In the genomic region with DNA sequence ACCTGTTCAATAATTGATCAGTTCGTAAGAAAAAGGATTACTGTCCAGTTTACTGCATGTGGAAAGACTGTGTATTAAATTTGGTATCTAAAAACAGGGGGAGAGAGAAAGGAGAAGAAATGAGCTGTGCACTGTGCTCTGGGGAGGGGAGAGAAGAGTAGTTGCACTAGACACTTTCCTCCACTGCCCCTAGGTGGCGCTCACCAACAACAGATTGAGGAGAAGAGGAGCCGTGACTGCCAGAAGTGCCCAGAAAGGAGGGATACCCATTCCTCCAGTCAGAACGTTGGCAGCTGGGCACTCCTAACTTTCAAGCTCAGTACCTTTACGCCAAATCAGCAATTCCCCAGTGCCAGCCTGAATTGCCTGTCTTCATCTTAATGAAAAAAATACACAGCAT, we compare ENCODE assay signal across 9 mouse cellular contexts.
A peak's percentile ranks its signal among the peaks of the same experiment; 100 is the strongest.
DNase-seq lines count a peak whose midpoint lies in the region; ATAC-seq and TF ChIP-seq lines count a peak whose summit lies in the region.
"Had no signal": no experiment of that assay in that cellular context is flagged by ENCODE, and none has a peak within 500 bp of the region (broad histone marks: within the 10 kb centered on the region; RNA-seq: fewer than 3 reads in every experiment).

No protein-coding gene starts in this region.

- no peaks in the 10 kb centered on the region for H3K27me3 ChIP-seq in forebrain, embryonic 15.5 days
- no peaks in the 10 kb centered on the region for H3K27me3 ChIP-seq in hindbrain, postnatal 0 days (ENCODE audit: insufficient read depth, low read length)
- H3K27me3 ChIP-seq: limb, embryonic 12.5 days had no signal

- WGBS in forebrain, embryonic 15.5 days: 5% methylated on average over 5 of the region's 5 CpGs
- WGBS in hindbrain, postnatal 0 days: 9% methylated on average over 5 of the region's 5 CpGs

- no peak overlapping the region for H3K4me2 ChIP-seq in forebrain, embryonic 15.5 days (replicated peaks)
- no peak overlapping the region for H3K4me2 ChIP-seq in hindbrain, postnatal 0 days (ENCODE audit: low read depth, low read length)
- H3K4me2 ChIP-seq: limb, embryonic 12.5 days had no signal

- H3K9me3 ChIP-seq in forebrain, embryonic 15.5 days: no peaks in the 10 kb centered on the region
- no peaks in the 10 kb centered on the region for H3K9me3 ChIP-seq in hindbrain, postnatal 0 days (ENCODE audit: low read length)
- H3K9me3 ChIP-seq: limb, embryonic 12.5 days had no signal

- H3K4me1 ChIP-seq in forebrain, embryonic 15.5 days: peaks cover 14% of the 10 kb centered on the region
- no peaks in the 10 kb centered on the region for H3K4me1 ChIP-seq in hindbrain, postnatal 0 days (ENCODE audit: insufficient read depth, low read length)
- H3K4me1 ChIP-seq: limb, embryonic 12.5 days had no signal

- peak; percentile 78 for ATAC-seq in forebrain, embryonic 15.5 days (replicated peaks)
- peak; percentile 79 for ATAC-seq in hindbrain, postnatal 0 days
- ATAC-seq in megakaryocyte, adult 5-6 weeks (ENCODE audit: poor library complexity, severe bottlenecking): peak; percentile 95

- TF ChIP-seq CTCF in hindbrain, postnatal 0 days (IDR thresholded peaks at IDR 0.05; ENCODE audit: low read depth): peak; percentile 93

- peaks cover 10% of the 10 kb centered on the region for H3K36me3 ChIP-seq in forebrain, embryonic 15.5 days
- peaks cover 4% of the 10 kb centered on the region; the same call in 1 of the 2 replicates for H3K36me3 ChIP-seq in hindbrain, postnatal 0 days (ENCODE audit: insufficient read depth, low read length)
- H3K36me3 ChIP-seq: limb, embryonic 12.5 days had no signal

- no peak overlapping the region for H3K27ac ChIP-seq in forebrain, embryonic 15.5 days (replicated peaks)
- no peak overlapping the region for H3K27ac ChIP-seq in hindbrain, postnatal 0 days
- H3K27ac ChIP-seq: limb, embryonic 12.5 days had no signal

- no peak overlapping the region for H3K9ac ChIP-seq in forebrain, embryonic 15.5 days (replicated peaks)
- H3K9ac ChIP-seq in hindbrain, postnatal 0 days (replicated peaks; ENCODE audit: low read length): no peak overlapping the region
- H3K9ac ChIP-seq: limb, embryonic 12.5 days had no signal

- no peak overlapping the region for H3K4me3 ChIP-seq in forebrain, embryonic 15.5 days
- H3K4me3 ChIP-seq in hindbrain, postnatal 0 days (ENCODE audit: low read length): no peak overlapping the region
- H3K4me3 ChIP-seq: limb, embryonic 12.5 days had no signal

- DNase-seq in MEL-GATA-1-ER (ENCODE audit: extremely low read depth, low read depth): peak; percentile 27
- DNase-seq in cerebellum, adult 11 months: peak; percentile 76
- peak; percentile 87 for DNase-seq in hindbrain, postnatal 0 days (ENCODE audit: low spot score)
- peak; percentile 65 for DNase-seq in left cerebral cortex, adult 11 months (ENCODE audit: low spot score)
- peak; percentile 80 for DNase-seq in right cerebral cortex, adult 18-20 months
- peak; percentile 66 for DNase-seq in urinary bladder, adult 2 months (ENCODE audit: low spot score)

Comparison
In these comparisons a context has a peak if more than half of its experiments do, and no peak if none do; other contexts are left out.
1. DNase-seq: peak in every context shown above with its lines; median percentile 87 in hindbrain, postnatal 0 days; 80 in right cerebral cortex, adult 18-20 months; 76 in cerebellum, adult 11 months; 66 in urinary bladder, adult 2 months; 65 in left cerebral cortex, adult 11 months; 27 in MEL-GATA-1-ER.